Mouse (Mus musculus) B cell, adult (primary cell): Measurements from ENCODE around the gene Ube2ql1. TPM values are rescaled to one million over a fixed set of nuclear protein-coding genes. Genes with fewer than 3 reads are reported as not detected.

Experiments used
- total RNA-seq: library from RNA; stranded (reverse); gene quantifications from 4 replicates; pipeline ENCODE4 v1.2.4, GENCODE M21; 2023; ENCODE audit not compliant: inconsistent age

The Ube2ql1 gene
- total RNA-seq: not detected in 4 replicates

GRCm38 (mm10) chr13:69739759-69740135, at the start of gene Ube2ql1:
Gene Ube2ql1 (minus strand): TSS chr13:69739889.

Other genes starting within 250 kb of the Ube2ql1 start
- gene Nsun2, start 206.1 kb downstream of the Ube2ql1 start, total RNA-seq: 105 to 116 TPM (median 107 TPM) in 4 replicates
- 14.5 to 19.4 TPM (median 16.7 TPM) in 4 replicates for gene Tent4a, start 205.3 kb downstream of the Ube2ql1 start, total RNA-seq
- 0.39 to 0.75 TPM (median 0.50 TPM) in 4 replicates for gene Srd5a1, start 128.4 kb downstream of the Ube2ql1 start, total RNA-seq
- 66.7 to 79.6 TPM (median 70.3 TPM) in 4 replicates for gene Med10, start 62.5 kb upstream of the Ube2ql1 start, total RNA-seq